Comparison of ENCODE assay signal across 7 mouse cellular contexts in the genomic region with DNA sequence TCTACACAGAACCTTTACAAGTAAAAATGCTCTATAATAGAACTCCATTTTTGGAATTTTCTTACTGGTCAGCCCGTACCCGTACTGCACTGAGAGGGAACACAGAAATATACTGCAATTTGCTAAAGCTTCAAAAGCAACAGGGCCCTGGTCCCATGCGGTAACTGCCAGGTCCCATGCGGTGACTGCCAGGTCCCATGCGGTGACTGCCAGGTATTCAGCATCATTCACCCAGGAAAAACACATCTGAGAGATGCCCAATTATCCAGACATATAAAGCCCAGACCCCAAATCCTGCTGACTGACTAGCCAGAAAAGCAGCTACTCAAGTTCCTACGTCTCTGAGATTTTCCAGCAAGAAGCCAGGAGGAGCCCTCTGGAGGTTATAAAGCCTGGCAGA. TPM values are rescaled to one million over a fixed set of nuclear protein-coding genes. Genes with fewer than 3 reads are reported as not detected.
DNase-seq lines count a peak whose midpoint lies in the region; ATAC-seq and TF ChIP-seq lines count a peak whose summit lies in the region.

No protein-coding gene starts in this region.

- ATAC-seq in lung, embryonic 16.5 days (ENCODE audit: low read depth), result no peak
- no peak for ATAC-seq in forebrain, embryonic 12.5 days (ENCODE audit: low FRiP score)
- ATAC-seq in limb, embryonic 12.5 days (ENCODE audit: insufficient number of reproducible peaks, insufficient read depth, low FRiP score, low TSS enrichment, low read depth), result no peak
- no peak for ATAC-seq in stomach, embryonic 15.5 days (ENCODE audit: insufficient read depth, low FRiP score, low read depth)

- peak overlapping the region; percentile 55 for H3K4me2 ChIP-seq in lung, embryonic 16.5 days (ENCODE audit: low read depth, low read length)
- H3K4me2 ChIP-seq in forebrain, embryonic 12.5 days, result peak overlapping the region; percentile 63
- peak overlapping the region; percentile 80 for H3K4me2 ChIP-seq in limb, embryonic 12.5 days
- H3K4me2 ChIP-seq in stomach, embryonic 15.5 days, result peak overlapping the region; percentile 62

- peak overlapping the region; percentile 90 for H3K9ac ChIP-seq in lung, embryonic 16.5 days (ENCODE audit: low read length)
- H3K9ac ChIP-seq in forebrain, embryonic 12.5 days, result no peak overlapping the region
- peak overlapping the region; percentile 93 for H3K9ac ChIP-seq in limb, embryonic 12.5 days (replicated peaks)
- no peak overlapping the region for H3K9ac ChIP-seq in stomach, embryonic 15.5 days

- no peak overlapping the region for H3K27ac ChIP-seq in lung, embryonic 16.5 days (ENCODE audit: low read length)
- no peak overlapping the region for H3K27ac ChIP-seq in forebrain, embryonic 12.5 days
- no peak overlapping the region for H3K27ac ChIP-seq in limb, embryonic 12.5 days
- no peak overlapping the region for H3K27ac ChIP-seq in stomach, embryonic 15.5 days

- no peaks in the 10 kb centered on the region for H3K36me3 ChIP-seq in lung, embryonic 16.5 days (ENCODE audit: control insufficient read depth, insufficient read depth, low read length)
- H3K36me3 ChIP-seq in forebrain, embryonic 12.5 days (replicated peaks), result no peaks in the 10 kb centered on the region
- H3K36me3 ChIP-seq in limb, embryonic 12.5 days, result no peaks in the 10 kb centered on the region
- no peaks in the 10 kb centered on the region for H3K36me3 ChIP-seq in stomach, embryonic 15.5 days

- DNase-seq in lung, adult 2 months, result no peak
- no peak for DNase-seq in spleen, postnatal 4 days (ENCODE audit: low spot score in 2 of 2)
- no peak for DNase-seq in right cerebral cortex, postnatal 4 days

- no peak for TF ChIP-seq CTCF in lung, adult 2 months (IDR thresholded peaks at IDR 0.05; ENCODE audit: insufficient read depth, low read length)

- WGBS in lung, embryonic 16.5 days, result 83% methylated on average over 6 of the region's 6 CpGs
- 69% methylated on average over 6 of the region's 6 CpGs for WGBS in lung, adult 2 months
- WGBS in forebrain, embryonic 12.5 days, result 81% methylated on average over 6 of the region's 6 CpGs
- 84% methylated on average over 6 of the region's 6 CpGs for WGBS in limb, embryonic 12.5 days
- WGBS in stomach, embryonic 15.5 days, result 76% methylated on average over 6 of the region's 6 CpGs

- no peak for TF ChIP-seq POLR2A in lung, adult 2 months (IDR thresholded peaks at IDR 0.05; ENCODE audit: borderline replicate concordance, extremely low read depth, low read depth, low read length)

- peaks cover 30% of the 10 kb centered on the region for H3K4me1 ChIP-seq in lung, embryonic 16.5 days (replicated peaks; ENCODE audit: control insufficient read depth, insufficient read depth, low read length)
- H3K4me1 ChIP-seq in lung, adult 2 months (ENCODE audit: control insufficient read depth, insufficient read depth, low read length), result peaks cover 26% of the 10 kb centered on the region
- peaks cover 54% of the 10 kb centered on the region for H3K4me1 ChIP-seq in forebrain, embryonic 12.5 days
- H3K4me1 ChIP-seq in limb, embryonic 12.5 days (replicated peaks), result peaks cover 44% of the 10 kb centered on the region
- H3K4me1 ChIP-seq in stomach, embryonic 15.5 days, result peaks cover 37% of the 10 kb centered on the region

- H3K9me3 ChIP-seq in lung, embryonic 16.5 days (ENCODE audit: control insufficient read depth, low read length), result no peaks in the 10 kb centered on the region
- H3K9me3 ChIP-seq in forebrain, embryonic 12.5 days, result no peaks in the 10 kb centered on the region
- no peaks in the 10 kb centered on the region for H3K9me3 ChIP-seq in limb, embryonic 12.5 days
- H3K9me3 ChIP-seq in stomach, embryonic 15.5 days, result no peaks in the 10 kb centered on the region

- peak overlapping the region; percentile 80; the same call in 1 of the 2 replicates for H3K4me3 ChIP-seq in lung, embryonic 16.5 days (ENCODE audit: low read length)
- H3K4me3 ChIP-seq in lung, adult 2 months (replicated peaks; ENCODE audit: extremely low read depth, low read depth, low read length), result no peak overlapping the region
- peak overlapping the region; percentile 77; the same call in 1 of the 2 replicates for H3K4me3 ChIP-seq in forebrain, embryonic 12.5 days (replicated peaks)
- H3K4me3 ChIP-seq in limb, embryonic 12.5 days (replicated peaks), result peak overlapping the region; percentile 88
- H3K4me3 ChIP-seq in stomach, embryonic 15.5 days (replicated peaks), result peak overlapping the region; percentile 80

- no peaks in the 10 kb centered on the region for H3K27me3 ChIP-seq in lung, embryonic 16.5 days (ENCODE audit: control insufficient read depth, insufficient read depth, low read depth, low read length)
- no peaks in the 10 kb centered on the region for H3K27me3 ChIP-seq in forebrain, embryonic 12.5 days
- no peaks in the 10 kb centered on the region for H3K27me3 ChIP-seq in limb, embryonic 12.5 days
- no peaks in the 10 kb centered on the region for H3K27me3 ChIP-seq in stomach, embryonic 15.5 days (replicated peaks)

RNA-seq across cellular contexts. Expression of gene Josd1, which starts 3.1 kb away (rescaled TPM):
- polyA plus RNA-seq in lung, embryonic 16.5 days (2015; fragmentation: Nextera tagmentation; extraction: Ambion mirVana), result 15.8 and 16.1 TPM in 2 replicates
- polyA plus RNA-seq in lung, adult 2 months (2012; rRNA removed), result 16.3 and 22.2 TPM in 2 replicates
- polyA plus RNA-seq in forebrain, embryonic 12.5 days (2016; fragmentation: Nextera tagmentation; extraction: Ambion mirVana), result 24.1 and 24.5 TPM in 2 replicates
- 33.0 and 36.1 TPM in 2 replicates for polyA plus RNA-seq in limb, embryonic 12.5 days (2016; fragmentation: Nextera tagmentation; extraction: Ambion mirVana)
- polyA plus RNA-seq in stomach, embryonic 15.5 days (2015; fragmentation: Nextera tagmentation; extraction: Ambion mirVana), result 21.2 and 22.0 TPM in 2 replicates

RNA-seq across cellular contexts. Expression of gene Gtpbp1, which starts 6.0 kb away (rescaled TPM):
- polyA plus RNA-seq in lung, embryonic 16.5 days (2015; fragmentation: Nextera tagmentation; extraction: Ambion mirVana), result 30.1 and 30.4 TPM in 2 replicates
- polyA plus RNA-seq in lung, adult 2 months (2012; rRNA removed), result 33.4 and 37.3 TPM in 2 replicates
- 51.5 and 55.7 TPM in 2 replicates for polyA plus RNA-seq in forebrain, embryonic 12.5 days (2016; fragmentation: Nextera tagmentation; extraction: Ambion mirVana)
- 42.6 and 47.2 TPM in 2 replicates for polyA plus RNA-seq in limb, embryonic 12.5 days (2016; fragmentation: Nextera tagmentation; extraction: Ambion mirVana)
- polyA plus RNA-seq in stomach, embryonic 15.5 days (2015; fragmentation: Nextera tagmentation; extraction: Ambion mirVana), result 28.2 and 29.3 TPM in 2 replicates

RNA-seq across cellular contexts. Expression of gene Tomm22, which starts 14.0 kb away (rescaled TPM):
- 225 and 239 TPM in 2 replicates for polyA plus RNA-seq in lung, embryonic 16.5 days (2015; fragmentation: Nextera tagmentation; extraction: Ambion mirVana)
- polyA plus RNA-seq in lung, adult 2 months (2012; rRNA removed), result 21.3 and 31.9 TPM in 2 replicates
- 266 and 274 TPM in 2 replicates for polyA plus RNA-seq in forebrain, embryonic 12.5 days (2016; fragmentation: Nextera tagmentation; extraction: Ambion mirVana)
- 217 and 238 TPM in 2 replicates for polyA plus RNA-seq in limb, embryonic 12.5 days (2016; fragmentation: Nextera tagmentation; extraction: Ambion mirVana)
- 227 and 254 TPM in 2 replicates for polyA plus RNA-seq in stomach, embryonic 15.5 days (2015; fragmentation: Nextera tagmentation; extraction: Ambion mirVana)

RNA-seq across cellular contexts. Expression of gene Cby1, which starts 25.6 kb away (rescaled TPM):
- 72.4 and 73.0 TPM in 2 replicates for polyA plus RNA-seq in lung, embryonic 16.5 days (2015; fragmentation: Nextera tagmentation; extraction: Ambion mirVana)
- 10.2 and 18.2 TPM in 2 replicates for polyA plus RNA-seq in lung, adult 2 months (2012; rRNA removed)
- polyA plus RNA-seq in forebrain, embryonic 12.5 days (2016; fragmentation: Nextera tagmentation; extraction: Ambion mirVana), result 89.3 and 90.6 TPM in 2 replicates
- 49.9 and 57.6 TPM in 2 replicates for polyA plus RNA-seq in limb, embryonic 12.5 days (2016; fragmentation: Nextera tagmentation; extraction: Ambion mirVana)
- 41.4 and 42.2 TPM in 2 replicates for polyA plus RNA-seq in stomach, embryonic 15.5 days (2015; fragmentation: Nextera tagmentation; extraction: Ambion mirVana)

RNA-seq across cellular contexts. Expression of gene Fam227a, which starts 25.9 kb away (rescaled TPM):
- polyA plus RNA-seq in lung, embryonic 16.5 days (2015; fragmentation: Nextera tagmentation; extraction: Ambion mirVana), result 1.4 and 1.8 TPM in 2 replicates
- polyA plus RNA-seq in lung, adult 2 months (2012; rRNA removed), result 2.1 and 4.2 TPM in 2 replicates
- polyA plus RNA-seq in forebrain, embryonic 12.5 days (2016; fragmentation: Nextera tagmentation; extraction: Ambion mirVana), result 5.1 and 5.4 TPM in 2 replicates
- polyA plus RNA-seq in limb, embryonic 12.5 days (2016; fragmentation: Nextera tagmentation; extraction: Ambion mirVana), result 2.1 and 2.5 TPM in 2 replicates
- polyA plus RNA-seq in stomach, embryonic 15.5 days (2015; fragmentation: Nextera tagmentation; extraction: Ambion mirVana), result 1.3 and 1.4 TPM in 2 replicates

Comparison
In these comparisons a context has a peak if more than half of its experiments do, and no peak if none do; other contexts are left out.
1. H3K9ac ChIP-seq: peak in lung, embryonic 16.5 days (single experiment) and limb, embryonic 12.5 days (single experiment); none in forebrain, embryonic 12.5 days (single experiment) and stomach, embryonic 15.5 days (single experiment).
2. Peak in every context shown above with its lines, with median percentiles within 50 percentile points of each other: H3K4me2 ChIP-seq.